Mouse (Mus musculus) large intestine, adult 2 months (tissue): ENCODE measurements around the gene Mbtd1. TPM values are rescaled to one million over a fixed set of nuclear protein-coding genes. Genes with fewer than 3 reads are reported as not detected.
A peak's percentile ranks its signal among the peaks of the same experiment; 100 is the strongest.

Source experiments
- DNase-seq: peaks from one replicate; pipeline ENCODE4 v3.0.0-alpha.2; 2012; ENCODE audit warnings: low read depth, low spot score
- WGBS: fragments of 180-500 bp; shearing (Covaris S2); methylation state at CpG from one replicate; pipeline ENCODE4 v1.1.7; 2018; 5-methylcytosine and 5-hydroxymethylcytosine counted together
- polyA plus RNA-seq: library from polyadenylated mRNA; depleted of rRNA; stranded (reverse); fragments of >200 nt; gene quantifications from 2 replicates; pipeline ENCODE4 v1.2.3, GENCODE M21; 2012; rRNA removed

The Mbtd1 gene
- polyA plus RNA-seq, 1 experiment = 3.0 TPM

GRCm38 (mm10) chr11:93984619-93985018 lies 99.0 kb downstream of the Mbtd1 start:
- DNase-seq = no peak
- WGBS = 83% methylated on average over 3 of the region's 3 CpGs

- WGBS = 83% methylated on average over 5 of the region's 5 CpGs
- no peak for DNase-seq
Measured at GRCm38 (mm10) chr11:93985265-93985664, 99.6 kb downstream of the Mbtd1 start.

- DNase-seq = no peak
Measured at GRCm38 (mm10) chr11:93986298-93986697, 100.6 kb downstream of the Mbtd1 start.

- WGBS = 86% methylated on average over 4 of the region's 4 CpGs
Measured at GRCm38 (mm10) chr11:93987026-93987425, 101.4 kb downstream of the Mbtd1 start.

GRCm38 (mm10) chr11:93987625-93988327 lies 102.1 kb downstream of the Mbtd1 start:
- no peak for DNase-seq
- 42% methylated on average over 8 of the region's 8 CpGs for WGBS

More at GRCm38 (mm10) chr11:93987026-93987425, 101.4 kb downstream of the Mbtd1 start:
- no peak for DNase-seq

- WGBS = 45% methylated on average over 12 of the region's 12 CpGs
- DNase-seq = no peak
Measured at GRCm38 (mm10) chr11:93988328-93989062, 102.8 kb downstream of the Mbtd1 start.

- DNase-seq = no peak
- 31% methylated on average over 5 of the region's 5 CpGs for WGBS
Measured at GRCm38 (mm10) chr11:93994531-93994930, 108.9 kb downstream of the Mbtd1 start.

GRCm38 (mm10) chr11:93995111-93995719 lies 109.6 kb downstream of the Mbtd1 start:
- under 1% methylated on average over 15 of the region's 15 CpGs for WGBS

GRCm38 (mm10) chr11:93995720-93996305 lies 110.2 kb downstream of the Mbtd1 start, which contains the start of gene Spag9:
Gene Spag9, plus strand, starts transcription at chr11:93996091.
- DNase-seq = peak; percentile 73
- under 1% methylated on average over 56 of the region's 70 CpGs for WGBS

More at GRCm38 (mm10) chr11:93995111-93995719, 109.6 kb downstream of the Mbtd1 start:
- peak; percentile 85 for DNase-seq

Other genes with a start within 250 kb of the Mbtd1 start
- 2.6 and 2.8 TPM in 2 replicates for gene Utp18, start 86 bp upstream of the Mbtd1 start, polyA plus RNA-seq
- gene Nme2, start 70.4 kb downstream of the Mbtd1 start, polyA plus RNA-seq = 181 and 193 TPM in 2 replicates
- gene Gm20390, start 82.4 kb downstream of the Mbtd1 start, polyA plus RNA-seq = 46.1 and 54.1 TPM in 2 replicates
- 144 and 156 TPM in 2 replicates for gene Nme1, start 82.7 kb downstream of the Mbtd1 start, polyA plus RNA-seq
- gene Spag9, start 110.2 kb downstream of the Mbtd1 start, polyA plus RNA-seq = 5.2 and 11.0 TPM in 2 replicates